Mouse (Mus musculus) adrenal gland, postnatal 10 days (tissue): ENCODE data around the gene Kctd19. TPM values are rescaled to one million over a fixed set of nuclear protein-coding genes. Genes with fewer than 3 reads are reported as not detected.

Source experiments
- total RNA-seq, 2 experiments: library from RNA; stranded (reverse); gene quantifications; 2 replicates each; pipeline ENCODE4 v1.2.3; 2021

Gene Kctd19
- total RNA-seq, 2 experiments from 2014 or later = 0.15 to 0.33 TPM

Other genes starting within 250 kb of the Kctd19 start
- 10 to 100 TPM; 47.2 to 50.2 TPM for gene Cbfb, start 242.8 kb downstream of the Kctd19 start, total RNA-seq
- gene D230025D16Rik, start 188.4 kb downstream of the Kctd19 start, total RNA-seq = 10 to 100 TPM; 32.3 to 35.6 TPM
- 1 to 10 TPM; 7.7 to 7.9 TPM for gene B3gnt9, start 158.3 kb downstream of the Kctd19 start, total RNA-seq
- gene Tradd, start 148.9 kb downstream of the Kctd19 start, total RNA-seq = 10 to 100 TPM; 12.9 to 13.3 TPM
- gene Fbxl8, start 148.9 kb downstream of the Kctd19 start, total RNA-seq = 1 to 10 TPM; 3.2 to 3.6 TPM
- gene Hsf4, start 143.7 kb downstream of the Kctd19 start, total RNA-seq = 1 to 10 TPM in 1 of 2 experiments, under 1 TPM in 1; 0.84 to 1.4 TPM
- gene Nol3, start 137.4 kb downstream of the Kctd19 start, total RNA-seq = 10 to 100 TPM in 1 of 2 experiments, 1 to 10 TPM in 1; 9.4 to 13.1 TPM
- gene 4931428F04Rik, start 123.6 kb downstream of the Kctd19 start, total RNA-seq = 1 to 10 TPM; 4.8 to 6.9 TPM
- 10 to 100 TPM; 14.2 to 22.8 TPM for gene Exoc3l, start 117.4 kb downstream of the Kctd19 start, total RNA-seq
- 10 to 100 TPM; 36.3 to 41.6 TPM for gene E2f4, start 115.8 kb downstream of the Kctd19 start, total RNA-seq
- 1 to 10 TPM; 6.1 to 6.2 TPM for gene Elmo3, start 107.9 kb downstream of the Kctd19 start, total RNA-seq
- 1 to 10 TPM; 5.9 to 7.9 TPM for gene Lrrc29, start 87.2 kb downstream of the Kctd19 start, total RNA-seq
- 10 to 100 TPM; 43.7 to 45.4 TPM for gene Tmem208, start 87.1 kb downstream of the Kctd19 start, total RNA-seq
- gene Fhod1, start 65.5 kb downstream of the Kctd19 start, total RNA-seq = 10 to 100 TPM; 11.9 to 16.5 TPM
- gene Slc9a5, start 64.7 kb downstream of the Kctd19 start, total RNA-seq = 1 to 10 TPM; 1.5 to 2.6 TPM
- gene Plekhg4, start 40.2 kb downstream of the Kctd19 start, total RNA-seq = under 1 TPM; 0.36 to 0.51 TPM
- gene Lrrc36, start 69 bp upstream of the Kctd19 start, total RNA-seq = 1 to 10 TPM; 3.3 to 3.8 TPM
- 100 to 1,000 TPM in 1 of 2 experiments, 10 to 100 TPM in 1; 67.9 to 106 TPM for gene Tppp3, start 58.0 kb upstream of the Kctd19 start, total RNA-seq
- 10 to 100 TPM; 15.1 to 18.4 TPM for gene Zdhhc1, start 83.4 kb upstream of the Kctd19 start, total RNA-seq
- gene Hsd11b2, start 105.3 kb upstream of the Kctd19 start, total RNA-seq = 1 to 10 TPM; 1.9 to 2.5 TPM
- gene Atp6v0d1, start 152.5 kb upstream of the Kctd19 start, total RNA-seq = 10 to 100 TPM; 92.8 to 94.0 TPM
- gene Ripor1, start 191.8 kb upstream of the Kctd19 start, total RNA-seq = 10 to 100 TPM; 30.4 to 34.5 TPM
- 10 to 100 TPM; 53.0 to 62.3 TPM for gene Ctcf, start 223.1 kb upstream of the Kctd19 start, total RNA-seq
- 1 to 10 TPM in 1 of 2 experiments, under 1 TPM in 1; 0.97 to 1.3 TPM for gene Agrp, start 223.9 kb upstream of the Kctd19 start, total RNA-seq